Mouse (Mus musculus): ENCODE results near the gene Gm49396.

DNA sequence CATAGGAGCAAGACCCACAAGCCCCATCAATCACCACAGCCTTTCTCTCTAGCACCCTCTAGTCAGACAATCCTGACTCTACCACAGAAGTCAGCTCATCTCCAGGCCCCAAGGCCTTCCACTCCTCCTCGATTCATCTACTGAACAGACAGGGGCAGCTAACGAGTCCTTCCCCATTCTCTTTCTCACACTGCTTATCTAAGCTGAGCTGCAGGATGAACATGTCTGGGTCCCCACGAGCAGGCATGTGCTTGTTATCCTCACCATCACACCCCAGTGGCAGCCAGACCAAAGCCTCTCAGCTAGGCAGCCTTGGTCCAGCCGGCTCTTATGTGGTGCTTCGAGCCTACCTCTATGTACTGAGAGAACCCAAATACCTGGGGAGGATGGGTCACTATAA, 9.2 kb downstream of the Gm49396 start:
- no peak for TF ChIP-seq CTCF (IDR thresholded peaks at IDR 0.05; ENCODE audit: borderline replicate concordance, extremely low read depth, insufficient read depth, insufficient read length)
- no peak for TF ChIP-seq POLR2A (IDR thresholded peaks at IDR 0.05; ENCODE audit: borderline replicate concordance, extremely low read depth, insufficient read depth, insufficient read length, poor library complexity, severe bottlenecking)

All from brain, embryonic 14.5 days (tissue).